Comparison of ENCODE assay signal across 28 mouse cellular contexts in genomic region chr4:145263583-145263982, GRCm38 (mm10). TPM values are rescaled to one million over a fixed set of nuclear protein-coding genes. Genes with fewer than 3 reads are reported as not detected.
"Had no signal": no experiment of that assay in that cellular context is flagged by ENCODE, and none has a peak within 500 bp of the region (broad histone marks: within the 10 kb centered on the region; RNA-seq: fewer than 3 reads in every experiment).

No protein-coding gene starts in this region.

- H3K9ac ChIP-seq: heart, embryonic 12.5 days; hindbrain, embryonic 12.5 days; hindbrain, embryonic 14.5 days; intestine, embryonic 15.5 days; kidney, embryonic 15.5 days; limb, embryonic 13.5 days; limb, embryonic 15.5 days; liver, embryonic 12.5 days; liver, embryonic 14.5 days had no signal

- H3K27me3 ChIP-seq: hindbrain, embryonic 12.5 days; intestine, embryonic 15.5 days; kidney, embryonic 15.5 days; limb, embryonic 13.5 days; limb, embryonic 15.5 days; liver, embryonic 12.5 days had no signal

- H3K9me3 ChIP-seq: heart, embryonic 12.5 days; hindbrain, embryonic 10.5 days; intestine, embryonic 15.5 days; kidney, embryonic 15.5 days; limb, embryonic 13.5 days; limb, embryonic 15.5 days; liver, embryonic 12.5 days had no signal

- H3K27ac ChIP-seq: heart, adult 2 months; hindbrain, embryonic 10.5 days; hindbrain, embryonic 12.5 days; hindbrain, embryonic 14.5 days; intestine, embryonic 15.5 days; kidney, embryonic 15.5 days; kidney, postnatal 0 days; limb, embryonic 13.5 days; limb, embryonic 15.5 days; liver, embryonic 12.5 days; liver, embryonic 14.5 days had no signal

- H3K36me3 ChIP-seq: heart, embryonic 12.5 days; hindbrain, embryonic 10.5 days; hindbrain, embryonic 12.5 days; intestine, embryonic 15.5 days; kidney, embryonic 15.5 days; limb, embryonic 13.5 days; limb, embryonic 15.5 days; liver, embryonic 12.5 days had no signal

- H3K4me3 ChIP-seq: heart, adult 2 months; heart, embryonic 12.5 days; hindbrain, embryonic 10.5 days; hindbrain, embryonic 12.5 days; intestine, embryonic 15.5 days; kidney, embryonic 15.5 days; limb, embryonic 13.5 days; limb, embryonic 15.5 days; liver, embryonic 12.5 days had no signal

- H3K4me1 ChIP-seq: heart, embryonic 12.5 days; hindbrain, embryonic 12.5 days; intestine, embryonic 15.5 days; limb, embryonic 15.5 days; liver, embryonic 12.5 days had no signal

- ATAC-seq: hindbrain, embryonic 16.5 days; intestine, postnatal 0 days; liver, embryonic 12.5 days had no signal

- DNase-seq: gastrocnemius, postnatal 14 days; gastrocnemius, postnatal 36 days; heart, adult 11 months; heart, adult 2 months; heart, postnatal 10 days; heart, postnatal 4 days; kidney, adult 18-20 months; kidney, adult 8-10 months; kidney, postnatal 14 days; kidney, postnatal 36 days; layer of hippocampus, adult 9-11 months; layer of hippocampus, postnatal 36 days; left cerebral cortex, postnatal 4 days had no signal

- H3K4me2 ChIP-seq: heart, embryonic 12.5 days; hindbrain, embryonic 12.5 days; hindbrain, embryonic 14.5 days; intestine, embryonic 15.5 days; kidney, embryonic 15.5 days; limb, embryonic 13.5 days; limb, embryonic 15.5 days; liver, embryonic 12.5 days had no signal

RNA-seq across cellular contexts. Expression of gene Tnfrsf8, which starts 51.4 kb away (rescaled TPM):
- polyA plus RNA-seq: heart, embryonic 12.5 days; heart, embryonic 14.5 days; liver, embryonic 12.5 days; liver, embryonic 16.5 days had no signal
